Mouse (Mus musculus) cerebellum, adult 2 months (tissue): ENCODE data around the gene Ppt2. TPM values are rescaled to one million over a fixed set of nuclear protein-coding genes. Genes with fewer than 3 reads are reported as not detected.

Source experiments
- DNase-seq, 2 experiments: peaks; one replicate each; pipeline ENCODE4 v3.0.0; 2021
- H3K27ac ChIP-seq: fragments of 200-500 bp; 2 replicates; pipeline ENCODE4 v1.5.1; 2012; ENCODE audit warnings: low read length, control low read depth, inconsistent platforms; ENCODE audit not compliant: insufficient read depth
- H3K27me3 ChIP-seq: fragments of 200-500 bp; 2 replicates; pipeline ENCODE4 v1.6.1; 2012; ENCODE audit warnings: inconsistent platforms, mild to moderate bottlenecking, low read length, moderate library complexity; ENCODE audit not compliant: control insufficient read depth, insufficient read depth
- H3K4me1 ChIP-seq: fragments of 200-500 bp; 2 replicates; pipeline ENCODE4 v1.6.1; 2011; ENCODE audit warnings: low read length; ENCODE audit not compliant: control insufficient read depth, insufficient read depth
- H3K4me3 ChIP-seq: fragments of 200-500 bp; replicated peaks from 2 replicates; pipeline ENCODE3; 2011; ENCODE audit warnings: mild to moderate bottlenecking, low read depth, low read length, control low read depth; ENCODE audit not compliant: insufficient read depth
- CTCF ChIP-seq: fragments of 200-500 bp; IDR thresholded peaks from 2 replicates; pipeline ENCODE4 v1.5.1; 2011; ENCODE audit warnings: low read depth, mild to moderate bottlenecking, control low read depth, low read length, moderate library complexity, borderline replicate concordance; ENCODE audit not compliant: insufficient read depth
- POLR2A ChIP-seq: fragments of 200-500 bp; IDR thresholded peaks from 2 replicates; pipeline ENCODE4 v1.6.1; 2011; ENCODE audit warnings: low read length, control low read depth, borderline replicate concordance; ENCODE audit not compliant: insufficient read depth
- WGBS: fragments of 180-500 bp; shearing (Covaris S2); methylation state at CpG from one replicate; pipeline ENCODE4 v1.1.7; 2018; 5-methylcytosine and 5-hydroxymethylcytosine counted together
- polyA plus RNA-seq: library from polyadenylated mRNA; depleted of rRNA; stranded (reverse); fragments of >200 nt; gene quantifications from 2 replicates; pipeline ENCODE4 v1.2.3, GENCODE M21; 2012; rRNA removed

Ppt2 gene
- polyA plus RNA-seq, 1 experiment, result 57.3 TPM

GRCm38 (mm10) chr17:34576577-34576976 lies 51.7 kb downstream of the Ppt2 start:
- no peaks in the 10 kb centered on the region for H3K4me1 ChIP-seq
- WGBS, result 64% methylated on average over 5 of the region's 5 CpGs
- H3K4me3 ChIP-seq, result no peak overlapping the region
- no peak overlapping the region for H3K27ac ChIP-seq
- TF ChIP-seq CTCF, result no peak
- TF ChIP-seq POLR2A, result no peak
- no peak for DNase-seq
- H3K27me3 ChIP-seq, result no peaks in the 10 kb centered on the region

GRCm38 (mm10) chr17:34572361-34572760 lies 55.9 kb downstream of the Ppt2 start:
- Histone ChIP-seq H3K4me1 (no peaks in the 10 kb centered on the region), H3K27ac (no peak overlapping the region), H3K4me3 (no peak overlapping the region), H3K27me3 (no peaks in the 10 kb centered on the region)
- no peak for DNase-seq
- TF ChIP-seq CTCF, result no peak
- 9% methylated on average over 15 of the region's 15 CpGs for WGBS

GRCm38 (mm10) chr17:34571875-34572274 lies 56.4 kb downstream of the Ppt2 start:
- Histone ChIP-seq H3K27ac (no peak overlapping the region), H3K4me1 (no peaks in the 10 kb centered on the region)
- WGBS, result 14% methylated on average over 5 of the region's 5 CpGs

GRCm38 (mm10) chr17:34569919-34570318 lies 58.4 kb downstream of the Ppt2 start:
- no peak for DNase-seq
- H3K4me3 ChIP-seq, result no peak overlapping the region
- TF ChIP-seq POLR2A (no peak), CTCF (no peak)
- WGBS, result 64% methylated on average over 4 of the region's 4 CpGs
- no peaks in the 10 kb centered on the region for H3K4me1 ChIP-seq
- H3K27ac ChIP-seq, result no peak overlapping the region
- no peaks in the 10 kb centered on the region for H3K27me3 ChIP-seq

More at GRCm38 (mm10) chr17:34571875-34572274, 56.4 kb downstream of the Ppt2 start:
- DNase-seq, result no peak
- Histone ChIP-seq H3K4me3 (no peak overlapping the region), H3K27me3 (no peaks in the 10 kb centered on the region)
- no peak for TF ChIP-seq POLR2A
- peak; percentile 43; the same call in 1 of the 2 replicates for TF ChIP-seq CTCF

GRCm38 (mm10) chr17:34568421-34568820 lies 59.9 kb downstream of the Ppt2 start:
- no peaks in the 10 kb centered on the region for H3K27me3 ChIP-seq
- no peak overlapping the region for H3K4me3 ChIP-seq
- TF ChIP-seq CTCF (no peak), POLR2A (no peak)
- 41% methylated on average over 13 of the region's 13 CpGs for WGBS
- H3K4me1 ChIP-seq, result no peaks in the 10 kb centered on the region
- DNase-seq, result no peak
- no peak overlapping the region for H3K27ac ChIP-seq

- DNase-seq, result no peak
- H3K4me1 ChIP-seq, result no peaks in the 10 kb centered on the region
- WGBS, result 64% methylated on average over 9 of the region's 9 CpGs
- no peak overlapping the region for H3K27ac ChIP-seq
- H3K27me3 ChIP-seq, result no peaks in the 10 kb centered on the region
- no peak for TF ChIP-seq POLR2A
- TF ChIP-seq CTCF, result no peak
- H3K4me3 ChIP-seq, result no peak overlapping the region
These were observed 61.0 kb downstream of the Ppt2 start for GRCm38 (mm10) chr17:34567311-34567710.

Other genes starting within 250 kb of the Ppt2 start
- gene BC051142, start 229.7 kb downstream of the Ppt2 start, polyA plus RNA-seq, result 5.8 and 6.5 TPM in 2 replicates
- gene Btnl4, start 151.2 kb downstream of the Ppt2 start, polyA plus RNA-seq, result not detected in 2 replicates
- not detected in 2 replicates for gene Btnl6, start 111.2 kb downstream of the Ppt2 start, polyA plus RNA-seq
- 3.8 and 4.3 TPM in 2 replicates for gene Notch4, start 64.2 kb downstream of the Ppt2 start, polyA plus RNA-seq
- 2.6 and 3.1 TPM in 2 replicates for gene Gpsm3, start 38.7 kb downstream of the Ppt2 start, polyA plus RNA-seq
- 69.5 and 72.3 TPM in 2 replicates for gene Pbx2, start 37.2 kb downstream of the Ppt2 start, polyA plus RNA-seq
- 1.4 and 1.8 TPM in 2 replicates for gene Ager, start 30.6 kb downstream of the Ppt2 start, polyA plus RNA-seq
- 125 and 137 TPM in 2 replicates for gene Rnf5, start 24.8 kb downstream of the Ppt2 start, polyA plus RNA-seq
- 172 and 179 TPM in 2 replicates for gene Agpat1, start 24.2 kb downstream of the Ppt2 start, polyA plus RNA-seq
- gene Egfl8, start 12.5 kb downstream of the Ppt2 start, polyA plus RNA-seq, result 6.3 and 7.4 TPM in 2 replicates
- 194 and 222 TPM in 2 replicates for gene Prrt1, start 1.0 kb upstream of the Ppt2 start, polyA plus RNA-seq
- gene Fkbpl, start 16.3 kb upstream of the Ppt2 start, polyA plus RNA-seq, result 7.4 and 8.5 TPM in 2 replicates
- 61.4 and 69.4 TPM in 2 replicates for gene Atf6b, start 18.6 kb upstream of the Ppt2 start, polyA plus RNA-seq
- 1.6 and 1.8 TPM in 2 replicates for gene Tnxb, start 42.0 kb upstream of the Ppt2 start, polyA plus RNA-seq
- 8.5 and 10.2 TPM in 2 replicates for gene C4b, start 115.4 kb upstream of the Ppt2 start, polyA plus RNA-seq
- not detected in 2 replicates for gene Cyp21a1, start 176.1 kb upstream of the Ppt2 start, polyA plus RNA-seq
- 52.9 TPM in 2 replicates for gene Stk19, start 208.4 kb upstream of the Ppt2 start, polyA plus RNA-seq
- 59.6 and 62.5 TPM in 2 replicates for gene Dxo, start 208.5 kb upstream of the Ppt2 start, polyA plus RNA-seq
- 77.4 and 87.2 TPM in 2 replicates for gene Skiv2l, start 221.7 kb upstream of the Ppt2 start, polyA plus RNA-seq
- gene Nelfe, start 221.9 kb upstream of the Ppt2 start, polyA plus RNA-seq, result 47.2 and 47.9 TPM in 2 replicates
- gene Cfb, start 234.0 kb upstream of the Ppt2 start, polyA plus RNA-seq, result 0.14 and 0.20 TPM in 2 replicates